Mouse (Mus musculus) spleen, adult 18-20 months (tissue): ENCODE results near the gene C3.

Source experiments
- DNase-seq, 2 experiments: peaks; one replicate each; pipeline ENCODE4 v3.0.0; 2022; ENCODE audit warnings: mixed read lengths in 2 of 2

The C3 gene

GRCm38 (mm10) chr17:57228014-57228413 is at the start of gene C3:
TSS of gene C3 (minus strand) at chr17:57228136.
- no peak for DNase-seq

DNA sequence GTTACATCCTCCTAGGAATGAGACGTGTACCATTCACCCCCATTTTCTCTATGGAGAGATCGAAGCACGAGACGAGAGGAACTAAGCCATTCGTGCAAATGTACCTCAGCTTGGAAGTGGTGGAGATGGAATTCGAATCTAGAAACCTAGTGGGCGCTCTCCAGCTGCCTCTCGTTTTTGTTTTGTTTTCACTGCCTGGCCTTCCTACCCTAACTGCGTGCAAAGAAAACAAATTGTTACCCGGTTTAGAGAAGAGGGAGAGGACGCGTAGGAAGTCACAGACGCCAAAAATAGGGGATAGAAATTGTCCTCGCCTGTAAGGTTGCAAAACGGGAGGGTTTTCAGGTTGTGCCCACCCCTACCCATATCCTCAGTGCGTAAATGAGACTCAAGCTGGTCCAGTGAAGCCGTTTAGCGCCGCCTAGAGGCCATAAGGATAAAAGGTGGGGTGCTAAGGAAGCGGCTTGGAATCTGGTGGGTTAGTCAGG is 48.7 kb upstream of the C3 start:
- peak; percentile 43 to 68 for DNase-seq

DNA sequence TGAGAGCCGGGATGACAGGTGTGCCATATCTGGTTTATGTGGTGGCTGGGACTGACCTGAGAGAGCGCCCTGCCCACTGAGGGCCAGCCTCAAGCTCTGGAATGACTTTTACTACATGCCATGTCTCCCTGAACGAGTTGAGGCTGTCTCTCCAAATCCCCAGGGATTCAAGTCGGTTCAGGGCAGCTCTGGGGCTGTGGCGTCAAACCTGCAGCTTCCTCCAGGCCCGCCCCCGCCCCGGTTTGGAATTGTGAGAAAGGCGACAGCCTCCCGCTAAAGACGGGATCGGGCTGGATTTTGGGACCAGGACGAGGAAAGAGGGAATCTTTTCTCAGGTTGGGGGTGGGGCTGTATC is 48.0 kb upstream of the C3 start:
- peak in 1 of 2 experiments; percentile 16 for DNase-seq

GRCm38 (mm10) chr17:57275111-57275996 is 47.4 kb upstream of the C3 start:
- peak; percentile 83 to 89 for DNase-seq

- DNase-seq = no peak
Observed at GRCm38 (mm10) chr17:57274686-57275085, 46.8 kb upstream of the C3 start.

- DNase-seq = no peak
Observed at GRCm38 (mm10) chr17:57273846-57274245, 45.9 kb upstream of the C3 start.

DNA sequence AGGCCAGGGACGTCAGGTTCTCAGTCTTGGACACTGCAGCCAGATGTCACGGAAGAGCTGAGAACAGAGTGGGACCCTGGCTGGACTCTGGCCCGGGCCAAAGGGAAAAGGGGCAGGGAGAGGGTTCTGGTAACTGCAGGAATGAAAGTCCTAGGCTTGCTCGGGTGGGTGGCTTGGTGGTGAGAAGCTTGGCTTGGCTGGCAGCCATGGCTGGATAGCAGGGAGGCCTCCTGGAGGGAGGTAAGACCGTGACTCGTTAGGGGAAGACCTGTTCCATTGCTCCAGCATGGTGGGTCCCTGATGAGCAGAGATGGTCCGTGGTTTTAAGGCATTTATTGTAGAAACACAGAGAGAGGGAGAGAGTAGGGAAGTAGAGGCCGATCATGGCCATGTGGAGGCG is 43.4 kb upstream of the C3 start:
- no peak for DNase-seq

- DNase-seq = no peak
Observed at GRCm38 (mm10) chr17:57267556-57268126, 39.7 kb upstream of the C3 start.

DNA sequence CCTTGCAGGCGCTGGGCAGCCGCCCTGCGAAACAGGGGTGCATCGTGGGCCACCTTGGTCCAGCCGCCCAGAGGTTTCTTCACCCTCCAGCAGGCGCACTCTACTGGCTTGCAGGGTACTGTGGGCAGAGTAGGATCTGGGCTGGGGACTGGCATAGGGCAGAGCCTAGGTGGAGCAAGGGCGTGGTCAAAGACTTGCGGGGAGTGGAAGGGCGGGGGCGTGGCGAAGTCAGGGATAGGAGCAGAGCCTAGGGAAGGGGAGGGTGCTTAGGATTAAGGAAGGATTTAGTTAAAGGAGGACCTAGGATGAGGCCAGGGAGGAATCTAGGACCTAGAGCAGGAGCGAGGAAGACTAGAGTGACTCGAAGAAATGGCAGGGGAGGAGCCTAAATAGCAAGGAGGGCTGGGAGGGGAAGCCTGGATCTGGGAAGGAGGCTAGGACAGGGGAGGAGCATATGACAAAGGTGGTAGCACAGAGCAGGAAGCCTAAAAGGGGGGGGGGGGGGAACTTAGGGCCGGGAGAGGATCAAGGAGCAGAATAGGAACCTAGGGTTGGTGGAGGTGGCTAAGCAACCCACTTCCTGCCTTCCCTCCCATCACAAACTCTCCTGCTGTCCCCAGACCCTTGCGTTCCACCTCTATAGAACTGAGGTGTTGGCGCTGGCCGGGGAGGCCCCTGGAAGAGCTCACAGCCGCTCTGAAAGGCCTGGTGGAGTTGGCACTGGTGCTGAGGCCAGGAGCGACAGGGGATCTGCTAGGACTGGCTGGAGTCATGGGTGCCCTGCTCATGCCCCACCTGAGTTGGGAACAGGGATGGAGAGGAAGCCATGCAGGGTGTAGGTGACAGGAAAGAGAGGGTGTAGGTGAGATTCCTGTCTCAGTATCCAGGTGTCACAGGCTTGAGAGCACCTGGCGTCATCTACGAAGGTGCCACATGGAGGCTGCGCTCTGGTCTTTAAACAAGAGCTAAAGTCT is 37.3 kb upstream of the C3 start:
- peak; percentile 50 to 51 for DNase-seq

DNA sequence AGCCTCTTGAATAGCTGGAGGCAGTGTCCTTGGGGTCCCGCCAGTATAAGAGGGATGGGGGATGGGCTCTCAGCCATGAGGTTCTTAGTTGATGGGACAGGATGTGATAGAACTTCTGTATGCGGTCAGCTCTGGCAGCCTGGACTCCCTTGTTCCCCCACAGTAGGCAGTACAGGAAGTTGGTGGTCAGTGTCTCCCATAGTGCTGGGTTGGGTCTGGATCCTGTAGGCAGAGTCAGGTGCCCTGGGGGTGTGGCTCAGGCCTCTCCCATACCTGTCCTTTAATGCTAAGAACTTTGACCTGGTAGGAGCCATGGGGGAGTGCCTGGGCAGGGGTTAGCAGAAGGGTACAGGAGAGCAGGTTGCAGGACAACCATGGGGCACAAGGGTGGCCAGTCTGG is 36.2 kb upstream of the C3 start:
- no peak for DNase-seq

DNA sequence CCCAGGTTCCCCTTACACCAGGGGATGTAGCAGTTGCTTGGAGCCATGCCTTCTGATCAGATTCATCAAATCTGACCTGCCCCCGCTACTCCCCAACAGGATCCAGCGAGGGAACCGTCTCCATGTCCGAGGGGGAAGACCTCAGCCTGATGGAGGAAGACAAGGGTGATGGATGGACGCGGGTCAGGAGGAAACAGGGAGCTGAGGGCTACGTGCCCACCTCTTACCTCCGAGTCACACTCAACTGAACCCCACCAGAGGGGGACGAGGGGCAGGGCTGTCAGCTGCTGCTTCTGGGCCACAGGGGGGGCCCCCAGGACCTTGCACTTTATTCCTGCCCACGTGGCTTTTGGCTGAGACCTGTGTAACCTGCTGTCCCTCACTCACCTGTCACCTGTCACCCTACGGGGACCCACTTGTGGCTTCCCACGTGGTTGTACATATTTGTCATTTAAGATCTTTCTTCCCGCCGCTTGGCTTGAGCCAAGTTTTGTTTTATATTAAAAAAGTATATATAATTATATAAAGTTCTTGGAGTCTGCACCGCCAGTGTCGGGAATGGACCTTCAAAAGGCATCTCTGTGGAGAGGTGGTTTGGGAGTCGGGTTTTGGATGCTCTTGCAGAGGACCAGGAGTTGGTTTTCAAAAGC is 35.1 kb upstream of the C3 start:
- DNase-seq = no peak

DNA sequence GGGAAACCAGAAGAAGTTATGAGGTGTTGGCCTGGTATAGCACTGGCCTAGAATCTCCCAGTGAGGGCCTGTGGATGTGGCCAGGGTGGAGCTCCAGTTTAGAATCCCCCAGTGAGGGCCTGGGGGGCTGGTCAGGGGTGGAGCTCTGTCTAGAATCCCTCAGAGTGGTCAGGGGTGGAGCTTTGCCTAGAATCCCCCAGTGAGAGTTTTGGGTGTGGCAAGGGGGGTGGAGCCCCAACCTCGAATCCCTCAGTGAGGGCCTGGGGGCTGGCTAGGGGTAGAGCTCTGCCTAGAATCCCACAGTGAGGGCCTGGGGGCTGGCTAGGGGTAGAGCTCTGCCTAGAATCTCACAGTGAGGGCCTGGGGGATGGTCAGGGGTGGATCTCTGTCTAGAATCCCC is 33.9 kb upstream of the C3 start:
- no peak for DNase-seq

DNA sequence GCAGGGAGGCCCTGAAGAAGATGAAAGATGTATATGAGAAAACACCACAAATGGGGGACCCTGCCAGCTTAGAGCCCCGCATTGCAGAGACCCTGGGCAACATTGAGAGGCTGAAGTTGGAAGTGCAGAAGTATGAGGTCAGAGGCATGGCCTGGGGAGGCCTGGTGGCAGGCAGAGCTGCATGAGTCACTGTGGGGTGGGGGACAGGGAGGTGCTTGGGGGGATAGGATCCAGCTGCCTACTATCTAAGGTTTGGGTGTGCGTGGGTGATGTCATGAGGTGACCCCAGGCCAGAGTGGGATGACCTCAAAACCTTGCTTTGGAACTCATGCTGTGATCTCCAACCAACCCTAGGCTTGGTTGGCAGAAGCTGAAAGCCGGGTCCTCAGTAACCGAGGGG is 33.4 kb upstream of the C3 start:
- no peak for DNase-seq

GRCm38 (mm10) chr17:57260351-57260750 is 32.4 kb upstream of the C3 start:
- no peak for DNase-seq

GRCm38 (mm10) chr17:57259742-57260141 is 31.8 kb upstream of the C3 start:
- DNase-seq = no peak

- no peak for DNase-seq
Observed at GRCm38 (mm10) chr17:57258191-57258590, 30.3 kb upstream of the C3 start.

- DNase-seq = no peak
Observed at GRCm38 (mm10) chr17:57256921-57257485, 29.1 kb upstream of the C3 start.

DNA sequence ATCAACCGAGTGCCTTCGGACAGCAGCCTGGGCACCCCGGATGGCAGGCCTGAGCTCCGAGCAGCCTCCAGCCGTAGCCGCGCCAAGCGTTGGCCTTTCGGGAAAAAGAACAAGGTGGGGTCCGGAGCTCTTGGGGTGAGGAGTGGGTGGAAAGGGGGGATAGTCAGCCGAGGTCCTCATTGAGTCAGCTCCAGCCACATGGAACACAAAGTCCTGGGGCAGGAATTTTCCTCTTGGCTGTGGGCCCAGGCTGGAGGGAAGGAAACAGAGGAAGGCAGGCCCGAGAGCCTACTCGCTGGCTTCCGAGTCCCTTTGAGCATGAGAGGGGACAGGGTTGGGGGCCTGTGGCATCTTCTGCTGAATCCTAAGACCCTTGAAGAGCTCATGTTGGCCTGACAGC is 27.4 kb upstream of the C3 start:
- no peak for DNase-seq

- no peak for DNase-seq
Observed at GRCm38 (mm10) chr17:57253306-57253705, 25.4 kb upstream of the C3 start.

DNA sequence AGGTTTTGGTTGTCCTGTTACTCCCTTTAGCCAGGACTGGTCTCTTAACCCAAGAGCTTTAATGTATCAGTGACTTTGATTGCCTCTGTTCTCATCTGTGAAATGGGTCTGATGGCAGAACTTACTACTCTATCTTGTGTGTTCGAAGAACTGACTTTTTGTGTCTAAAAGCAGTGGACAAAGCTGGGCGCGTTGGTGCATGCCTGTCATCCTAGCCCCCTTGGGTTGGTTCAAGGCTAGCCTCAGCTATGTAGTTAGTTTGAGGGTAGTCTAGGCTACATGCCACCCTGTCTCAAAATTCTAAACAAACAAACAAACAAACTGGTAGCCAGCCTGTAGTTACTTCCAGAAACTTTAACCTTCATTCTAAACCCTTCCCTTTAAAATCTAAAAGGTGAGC is 23.5 kb upstream of the C3 start:
- DNase-seq = no peak

DNA sequence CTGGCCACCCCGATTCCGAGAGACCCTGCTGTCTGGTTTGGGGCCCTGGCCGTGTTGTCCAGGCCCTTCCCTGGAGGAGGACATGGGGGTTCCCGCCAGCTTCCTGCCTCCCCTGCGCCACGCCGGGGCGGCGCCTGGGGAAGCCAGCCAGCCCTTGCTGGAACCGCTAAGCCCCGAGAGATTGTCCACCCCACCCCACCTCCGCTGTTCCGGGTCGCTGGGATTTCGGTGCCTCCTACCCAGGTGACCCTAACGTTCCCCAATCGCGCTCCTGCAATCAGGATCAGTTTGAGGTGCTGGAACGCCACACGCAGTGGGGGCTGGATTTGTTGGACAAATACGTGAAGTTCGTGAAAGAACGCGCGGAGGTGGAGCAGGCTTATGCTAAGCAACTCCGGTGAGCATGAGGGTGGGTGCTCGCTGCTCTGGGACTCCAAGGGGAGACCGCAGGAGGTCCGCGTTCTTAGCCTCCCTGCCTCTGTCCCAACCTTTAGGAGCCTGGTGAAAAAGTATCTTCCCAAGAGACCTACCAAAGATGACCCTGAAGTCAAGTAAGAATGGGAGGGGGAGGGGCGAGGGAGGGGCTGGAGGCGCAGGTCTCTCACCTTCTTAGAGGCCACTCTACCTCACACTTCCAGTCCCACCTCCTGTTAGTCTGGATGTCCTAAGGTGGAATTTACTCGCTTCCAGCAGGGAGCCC is 22.7 kb upstream of the C3 start:
- DNase-seq = peak in 1 of 2 experiments; percentile 28
